Mouse (Mus musculus) bone marrow macrophage, adult 2 months (primary cell): ENCODE measurements at regions not wholly inside any gene's neighbourhood (a gene's known extent, or its start where the extent isn't known, plus 50 kb on each side); places are given as distances from the start of the nearest gene placed in this dataset.

Source experiments
- CTCF ChIP-seq: IDR thresholded peaks from 2 replicates; pipeline ENCODE4 v1.5.1; 2012; ENCODE audit warnings: low read depth, mild to moderate bottlenecking, low read length, moderate library complexity
- POLR2A ChIP-seq: IDR thresholded peaks from 2 replicates; pipeline ENCODE4 v1.6.1; 2012; ENCODE audit warnings: mild to moderate bottlenecking, low read depth, low read length, borderline replicate concordance

DNA sequence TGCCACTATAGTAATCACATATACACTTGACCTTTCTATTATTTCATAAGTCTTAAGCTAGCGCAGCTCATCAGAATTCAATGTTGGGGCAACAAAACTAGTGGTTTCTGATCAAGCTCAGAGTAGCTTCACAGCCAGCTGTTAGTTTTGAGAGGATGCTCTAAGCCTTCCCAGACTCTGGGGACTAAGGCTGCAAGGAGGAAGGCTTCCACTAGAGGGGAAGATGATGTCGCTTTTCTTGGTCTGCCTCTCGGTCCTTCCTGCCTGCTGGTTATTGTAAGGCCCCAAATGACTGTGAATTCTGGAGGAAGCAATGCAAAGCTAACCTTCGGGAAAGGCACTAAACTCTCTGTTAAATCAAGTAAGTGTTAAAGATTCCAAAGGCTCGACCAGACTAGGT is 78.4 kb downstream of the Dad1 start:
- no peak for TF ChIP-seq POLR2A
- TF ChIP-seq CTCF, result no peak
